Mouse (Mus musculus) embryonic fibroblast, embryonic 13.5 days (primary cell): ENCODE data around the gene Srrm4.

Experiments used
- CTCF ChIP-seq: IDR thresholded peaks from 2 replicates; pipeline ENCODE4 v1.5.1; 2011; ENCODE audit warnings: mild to moderate bottlenecking, control low read depth, low read length, moderate library complexity, borderline replicate concordance; ENCODE audit not compliant: insufficient read depth
- POLR2A ChIP-seq: IDR thresholded peaks from 2 replicates; pipeline ENCODE4 v1.6.1; 2011; ENCODE audit warnings: low read depth, mild to moderate bottlenecking, control low read depth, low read length, moderate library complexity

DNA sequence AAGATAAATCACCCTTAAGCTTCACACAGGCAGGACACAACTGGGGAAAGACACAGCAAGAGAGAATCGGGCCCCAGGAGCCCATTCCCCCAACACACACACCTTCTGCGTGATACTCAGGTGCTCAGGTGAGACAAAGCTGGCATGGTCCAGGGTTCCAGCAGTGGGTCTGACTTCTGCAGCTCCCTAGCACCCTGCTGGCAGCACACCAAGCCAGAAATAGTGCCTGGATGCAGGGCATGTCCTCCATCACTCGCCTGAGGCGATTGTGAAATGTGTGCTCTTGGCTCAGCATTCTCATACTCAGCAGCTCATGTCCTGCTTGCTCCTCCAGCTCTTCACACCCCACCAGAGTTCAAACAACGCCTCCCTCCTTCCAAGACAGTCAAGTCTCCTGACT, 14.5 kb downstream of the Srrm4 start:
- TF ChIP-seq CTCF (no peak), POLR2A (no peak)
